Mouse (Mus musculus) layer of hippocampus, adult 18-20 months (tissue): ENCODE measurements around the gene Serpine1. TPM values are rescaled to one million over a fixed set of nuclear protein-coding genes. Genes with fewer than 3 reads are reported as not detected.
A peak's percentile ranks its signal among the peaks of the same experiment; 100 is the strongest.
"Not testable (repeated sequence)": the region's sequence is repeated elsewhere in the genome, so short reads cannot be mapped to it uniquely, and the experiment has no call there.

Experiments
- DNase-seq, 2 experiments: peaks; one replicate each; pipeline ENCODE4 v3.0.0; 2022; ENCODE audit warnings: low spot score in 2 of 2
- long read RNA-seq: library from polyadenylated mRNA; stranded (forward); transcript quantifications from one replicate; pipeline ENCODE4 v2.0.0, GENCODE M21; 2021
- total RNA-seq, 2 experiments: library from RNA; stranded (reverse); gene quantifications; 2 replicates each; pipeline ENCODE4 v1.2.3; 2021

Serpine1 gene
- total RNA-seq, result under 1 TPM; 0.40 to 0.94 TPM
- long read RNA-seq, result 0 reads

DNA sequence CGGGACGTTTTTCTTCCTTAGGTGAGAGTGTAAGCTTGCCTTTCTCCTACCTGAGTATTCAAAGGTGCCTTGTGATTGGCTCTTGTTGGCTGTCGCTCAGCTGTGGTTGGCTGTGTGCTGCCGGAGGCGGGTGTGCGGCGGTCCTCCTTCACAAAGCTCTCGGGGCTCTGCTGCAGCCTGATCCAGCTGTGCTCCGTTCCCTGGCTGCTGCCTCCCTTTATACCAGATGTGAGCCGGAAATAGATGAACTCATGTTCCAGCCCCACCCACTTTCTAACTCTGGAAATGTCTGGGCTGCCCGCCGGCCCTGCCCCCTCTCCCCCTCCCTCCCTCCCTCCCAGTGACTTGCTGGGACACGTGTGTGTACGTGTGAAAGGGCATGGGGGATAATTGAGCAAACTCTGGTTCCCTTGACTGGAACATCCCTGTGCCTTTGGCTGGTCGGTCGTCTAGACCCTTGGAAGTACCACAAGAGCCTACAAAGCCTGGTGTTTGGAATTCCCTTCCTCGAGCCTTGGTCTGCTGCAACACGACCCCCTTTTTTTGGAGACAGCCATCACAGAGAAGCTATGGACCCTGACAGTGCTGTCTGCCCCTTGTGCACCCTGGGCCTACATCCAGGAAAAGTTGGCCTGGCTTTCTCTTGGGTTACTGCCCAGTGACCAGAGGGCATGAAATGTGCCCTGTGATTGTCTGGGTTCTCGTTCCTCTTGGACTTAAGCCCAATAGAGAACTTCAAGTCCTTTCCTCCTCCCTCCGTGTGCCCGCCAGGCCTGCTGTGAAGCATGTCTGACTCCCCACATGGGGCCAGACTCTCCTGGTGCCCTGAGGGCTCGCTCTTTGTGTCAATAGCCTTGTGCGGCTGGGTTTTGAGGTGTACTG, at the start of gene Serpine1:
TSS of gene Serpine1 (minus strand) at position 190 of the 882 bp plus-strand sequence.
- no peak for DNase-seq

DNA sequence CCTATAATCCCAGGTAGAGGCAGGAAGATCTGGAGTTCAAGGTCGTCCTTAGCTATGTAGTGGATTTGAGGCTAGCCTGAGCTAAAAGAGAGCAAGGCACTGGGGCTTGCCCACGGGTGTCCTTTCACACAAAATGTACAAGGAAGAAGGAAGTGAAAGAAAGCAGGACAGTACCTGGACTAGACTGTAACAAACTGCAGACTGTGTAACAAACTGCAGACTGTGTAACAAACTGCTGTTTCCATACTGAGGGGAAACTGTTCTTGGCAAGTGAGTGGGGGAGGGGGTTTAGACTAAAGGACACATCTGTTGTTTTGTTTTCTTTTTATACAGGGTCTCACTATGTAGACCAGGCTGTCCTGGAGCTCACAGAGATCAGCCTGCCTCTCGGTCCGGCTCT, 49.2 kb upstream of the Serpine1 start:
- DNase-seq, result no peak

DNA sequence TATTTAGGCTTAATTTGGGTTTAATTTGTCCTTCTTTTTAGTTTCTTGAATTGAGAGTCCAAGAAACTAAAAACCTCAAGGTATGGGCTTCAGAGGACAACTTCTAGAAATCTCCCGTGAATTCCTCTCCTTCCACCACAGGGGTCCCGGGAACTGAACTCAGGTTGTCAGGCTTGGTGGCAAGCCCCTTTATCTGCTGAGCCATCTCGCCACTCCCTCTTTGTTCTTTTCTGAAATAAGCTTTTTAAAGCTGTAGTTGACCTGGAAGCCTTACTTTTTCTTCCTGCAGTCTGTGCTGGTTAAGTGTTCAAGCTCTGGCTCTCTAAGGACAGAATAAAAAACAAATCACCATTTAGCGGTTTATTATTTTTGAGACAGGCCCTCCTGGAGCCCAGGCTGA, 46.8 kb upstream of the Serpine1 start:
- DNase-seq, result no peak

DNA sequence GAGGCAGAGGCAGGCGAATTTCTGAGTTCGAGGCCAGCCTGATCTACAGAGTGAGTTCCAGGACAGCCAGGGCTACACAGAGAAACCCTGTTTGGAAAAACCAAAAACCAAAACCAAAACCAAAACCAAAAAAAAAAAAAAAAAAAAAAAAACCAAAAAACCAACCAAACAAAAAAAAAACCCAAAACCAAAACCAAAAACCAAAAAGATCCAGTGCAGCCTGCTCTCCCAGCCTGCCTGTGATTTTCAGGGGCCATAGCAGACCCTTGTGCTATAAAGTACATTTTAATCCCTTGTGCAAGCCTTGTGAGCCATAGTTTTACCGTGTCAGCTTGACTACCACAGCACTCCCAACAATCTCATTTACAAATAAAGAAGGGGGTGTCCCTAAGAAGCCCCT, 45.9 kb upstream of the Serpine1 start:
- DNase-seq, result not testable (repeated sequence)

DNA sequence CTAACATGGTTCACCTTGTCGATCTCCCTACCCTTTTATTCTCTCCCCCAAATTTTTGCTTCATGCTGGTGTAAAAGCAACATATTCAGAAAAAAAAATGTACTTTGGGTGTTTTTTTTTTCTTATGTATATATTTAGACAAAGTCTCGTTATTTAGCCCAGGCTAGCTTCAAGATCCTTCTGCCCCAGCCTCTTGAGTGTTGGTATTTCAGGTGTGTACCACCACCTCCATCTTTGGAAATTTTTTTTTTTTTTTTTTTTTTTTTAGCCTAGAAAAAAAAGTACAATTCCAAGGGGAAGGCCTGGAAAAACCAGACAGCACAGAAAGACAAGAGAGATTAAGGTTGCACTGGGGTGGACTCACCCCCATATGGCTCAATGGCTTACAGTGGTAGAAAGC, 44.9 kb upstream of the Serpine1 start:
- no peak for DNase-seq

DNA sequence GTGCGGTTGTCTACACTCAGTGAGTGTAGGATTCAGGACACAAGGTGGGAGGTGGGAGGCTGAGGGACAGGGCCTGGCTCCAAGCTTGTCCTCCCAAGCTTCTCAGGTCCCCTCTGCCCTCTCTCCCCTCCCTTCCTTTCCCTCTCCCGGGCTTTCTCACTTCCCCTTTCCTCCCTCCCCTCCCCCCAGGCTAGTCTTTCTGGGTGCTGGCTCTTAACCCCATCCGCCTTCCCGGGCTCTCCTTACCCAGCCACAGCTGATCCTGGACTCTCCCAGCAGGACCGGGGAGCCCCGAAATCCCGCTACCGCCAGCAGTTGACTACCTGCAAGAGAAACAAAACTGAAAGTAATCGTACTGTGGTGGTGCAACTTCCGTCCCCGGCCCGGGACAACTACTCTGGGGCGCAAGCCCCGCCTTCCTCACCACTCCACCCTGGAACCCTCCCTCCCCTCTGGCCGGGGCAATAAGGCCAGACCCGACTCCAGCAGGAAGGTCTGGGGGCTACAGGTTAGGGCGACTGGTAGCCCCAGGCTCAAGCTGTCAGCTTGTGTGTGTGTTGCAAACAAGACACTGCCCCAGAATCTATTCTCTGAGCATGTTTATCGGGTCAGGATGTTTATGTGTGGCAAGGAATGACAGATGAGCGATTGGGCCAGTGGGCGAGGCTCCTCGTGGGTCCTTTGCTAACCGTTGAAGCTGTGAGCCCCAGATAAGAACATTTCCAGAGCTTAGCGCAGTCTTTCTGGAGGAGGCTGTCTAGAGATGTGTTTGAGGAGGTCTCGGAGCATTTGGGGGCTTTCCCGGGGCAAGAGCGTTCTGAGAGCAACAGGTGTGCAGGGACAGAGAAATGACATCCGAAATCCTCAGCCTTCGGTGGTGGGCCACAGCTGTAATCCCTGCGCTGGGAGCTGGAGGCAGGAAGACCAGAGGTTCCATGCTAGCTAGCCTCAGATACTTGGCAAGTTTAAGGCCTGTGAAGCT, 44.1 kb upstream of the Serpine1 start, which contains the start of gene Trim56:
TSS of gene Trim56 (minus strand) at position 344 of the 982 bp plus-strand sequence.
- DNase-seq, result peak in 1 of 2 experiments; percentile 33

DNA sequence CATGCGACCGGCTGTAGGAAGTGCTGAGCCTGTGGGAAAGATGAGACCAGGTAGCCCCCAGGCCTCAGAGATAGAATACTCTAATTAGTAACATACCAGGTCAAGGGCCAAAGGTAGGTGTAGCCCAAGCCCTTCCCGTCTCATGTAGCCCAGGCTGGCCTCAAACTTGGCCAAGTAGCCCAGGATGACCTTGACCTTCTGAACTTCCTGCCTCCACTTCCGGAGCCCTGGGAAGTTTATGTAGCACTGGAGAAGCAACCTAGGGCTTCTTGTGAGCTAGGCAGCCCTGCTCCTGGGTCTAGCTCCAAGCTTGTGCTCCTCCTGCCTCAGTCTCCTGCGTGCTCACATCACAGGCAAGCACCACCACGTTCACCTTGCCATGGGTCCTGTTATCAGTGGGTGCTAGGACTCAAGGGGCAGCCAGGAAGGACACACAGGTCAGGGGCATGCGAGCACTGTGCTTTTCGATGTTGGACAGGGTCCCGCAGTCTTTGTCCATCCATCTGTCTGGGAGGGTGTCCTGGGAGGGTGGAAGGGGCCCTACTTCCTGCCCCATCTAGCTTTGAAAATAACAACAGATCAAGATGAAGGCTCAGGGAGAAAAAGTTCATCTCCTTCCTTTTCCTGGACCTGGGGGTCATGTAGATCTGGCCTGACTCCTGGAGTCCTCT, 43.0 kb upstream of the Serpine1 start:
- DNase-seq, result no peak

DNA sequence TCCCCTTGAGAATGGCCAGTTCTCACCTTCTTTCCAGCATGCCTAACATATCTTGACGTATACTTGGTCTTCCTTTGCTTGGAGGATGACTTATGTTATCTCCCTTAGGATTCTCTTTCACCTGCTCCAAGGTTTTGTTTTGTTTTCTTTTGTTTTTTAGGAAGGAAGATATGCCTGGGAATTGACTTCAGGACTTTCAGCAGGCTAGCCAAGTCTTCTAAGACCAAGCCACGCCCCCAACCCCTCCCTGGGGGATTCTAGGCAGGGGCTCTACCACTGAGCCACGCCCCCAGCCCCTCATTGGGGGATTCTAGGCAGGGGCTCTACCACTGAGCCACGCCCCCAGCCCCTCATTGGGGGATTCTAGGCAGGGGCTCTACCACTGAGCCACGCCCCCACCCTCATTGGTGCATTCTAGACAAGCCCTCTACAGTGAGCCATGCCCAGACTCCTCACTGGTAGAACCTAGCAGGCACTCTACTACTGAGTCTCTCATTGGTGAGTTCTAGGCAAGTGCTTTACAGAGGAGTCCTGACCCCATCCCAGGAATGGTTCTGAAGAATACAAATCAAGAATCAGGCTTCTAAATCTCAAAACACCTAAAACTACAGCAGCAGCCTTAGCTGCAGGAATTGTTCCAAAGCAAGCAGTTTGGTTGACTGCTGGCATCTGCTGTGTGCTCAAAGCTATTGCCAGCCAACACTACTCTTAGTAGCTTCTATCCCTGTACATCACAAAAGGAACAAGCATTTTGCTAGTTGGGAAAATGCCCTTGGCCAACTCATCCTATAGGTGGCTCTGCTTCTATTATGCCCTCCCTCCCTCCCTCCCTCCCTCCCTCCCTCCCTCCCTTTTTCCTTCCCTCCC, 39.7 kb upstream of the Serpine1 start:
- DNase-seq, result peak in 1 of 2 experiments; percentile 53

DNA sequence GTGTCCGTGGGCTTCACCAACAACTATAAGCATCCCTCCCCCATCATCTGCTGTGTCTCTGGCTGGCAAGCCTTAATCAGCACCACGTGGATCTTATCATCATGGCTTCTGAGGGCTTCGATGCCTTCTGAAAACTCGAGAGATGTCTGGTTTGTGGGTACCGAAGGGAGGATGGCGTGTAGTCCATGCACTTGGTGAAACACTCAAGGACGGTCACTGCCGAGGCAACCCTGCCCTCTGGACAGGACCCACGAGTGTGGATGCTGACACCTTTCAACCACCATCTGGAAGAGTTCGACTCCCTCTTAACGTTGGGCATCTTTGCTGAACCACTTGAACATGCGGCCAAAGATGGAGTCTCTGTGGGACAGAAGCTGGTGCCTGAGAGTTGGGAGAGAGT, 38.8 kb upstream of the Serpine1 start:
- no peak for DNase-seq

DNA sequence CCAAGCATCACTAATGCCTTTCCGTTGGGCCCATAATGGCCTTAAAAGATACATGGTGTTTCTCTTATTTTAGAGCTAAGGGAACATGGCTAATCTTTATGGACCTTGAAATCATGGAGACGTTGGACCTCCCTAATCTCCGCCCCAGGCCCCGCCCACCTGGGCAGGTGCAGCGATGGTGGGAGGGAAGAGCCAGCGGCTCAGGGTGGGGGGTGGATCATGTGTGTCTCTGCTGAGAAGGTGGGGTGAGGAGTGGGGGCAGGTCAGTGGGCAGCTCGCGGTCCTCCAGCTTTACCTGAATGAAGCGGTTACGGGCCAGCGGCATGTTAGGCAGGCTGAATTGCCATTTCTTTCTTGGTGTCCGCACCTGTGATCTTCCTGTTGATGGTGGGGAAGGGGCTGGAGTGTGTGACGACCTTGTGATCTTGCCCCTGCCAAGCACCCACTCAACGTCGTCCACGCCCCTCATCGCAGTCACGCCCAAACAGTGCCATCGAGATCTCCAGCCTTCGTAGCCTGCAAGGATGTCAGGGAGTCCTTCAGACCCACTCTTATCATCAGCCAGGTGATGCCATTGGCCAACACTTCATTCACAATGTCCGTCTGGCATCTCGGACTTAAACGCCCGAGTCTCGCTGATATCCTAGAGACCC, 38.0 kb upstream of the Serpine1 start:
- no peak for DNase-seq

DNA sequence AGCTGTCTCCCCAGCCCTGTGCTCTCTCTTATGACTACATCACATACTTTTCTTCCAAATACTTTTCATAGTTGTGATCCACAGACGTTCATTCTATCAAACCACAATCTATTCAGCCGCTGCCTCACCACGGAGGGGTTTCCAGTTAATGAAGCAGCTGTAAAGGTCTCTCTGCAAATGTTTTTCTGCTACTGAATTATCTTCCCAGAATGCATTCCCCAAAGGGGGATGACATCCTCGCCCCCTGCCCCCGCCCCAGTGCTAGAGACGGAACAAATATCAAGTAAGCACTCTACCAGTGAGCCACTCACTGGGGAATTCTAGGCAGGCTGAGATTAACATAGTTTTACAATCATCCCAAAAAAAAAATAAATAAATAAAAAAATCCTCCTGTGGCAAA, 36.0 kb upstream of the Serpine1 start:
- DNase-seq, result no peak

DNA sequence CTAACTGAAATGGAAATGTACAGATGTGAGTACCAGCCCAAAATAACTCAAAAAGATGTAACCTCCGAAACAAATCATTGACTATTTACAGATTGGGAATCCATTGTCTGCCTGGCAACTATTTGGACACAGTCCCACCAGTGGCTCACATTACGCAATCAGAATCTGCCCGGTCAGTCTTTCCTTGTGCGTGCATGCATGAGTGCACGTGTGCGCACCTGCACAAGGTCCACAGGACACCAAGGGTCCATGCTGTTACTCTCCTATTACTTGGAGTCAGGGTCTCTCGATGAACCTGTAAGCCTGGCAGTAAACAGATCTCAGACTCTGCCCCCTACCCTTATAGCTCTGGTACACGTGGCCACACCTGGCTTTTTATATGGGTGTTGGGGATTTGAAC, 35.6 kb upstream of the Serpine1 start:
- DNase-seq, result no peak

DNA sequence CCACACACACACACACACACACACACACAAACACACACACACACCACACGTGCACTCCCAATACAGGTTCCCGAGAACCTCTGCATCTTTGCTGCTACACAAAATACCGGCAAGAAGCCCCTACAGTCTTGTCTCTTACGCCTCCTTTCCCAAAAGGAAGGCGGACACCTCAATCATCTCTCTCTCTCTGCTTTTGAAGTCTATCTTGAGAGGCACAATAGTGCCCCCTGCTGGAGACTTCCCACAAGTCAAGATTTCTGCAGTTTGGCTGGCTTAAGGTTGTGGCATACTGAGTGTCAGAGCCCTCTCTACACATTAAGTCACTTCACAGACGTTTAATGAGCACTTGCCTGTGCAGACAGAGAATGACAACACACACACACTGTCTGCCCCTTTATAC, 35.0 kb upstream of the Serpine1 start:
- DNase-seq, result peak; percentile 70 to 92

DNA sequence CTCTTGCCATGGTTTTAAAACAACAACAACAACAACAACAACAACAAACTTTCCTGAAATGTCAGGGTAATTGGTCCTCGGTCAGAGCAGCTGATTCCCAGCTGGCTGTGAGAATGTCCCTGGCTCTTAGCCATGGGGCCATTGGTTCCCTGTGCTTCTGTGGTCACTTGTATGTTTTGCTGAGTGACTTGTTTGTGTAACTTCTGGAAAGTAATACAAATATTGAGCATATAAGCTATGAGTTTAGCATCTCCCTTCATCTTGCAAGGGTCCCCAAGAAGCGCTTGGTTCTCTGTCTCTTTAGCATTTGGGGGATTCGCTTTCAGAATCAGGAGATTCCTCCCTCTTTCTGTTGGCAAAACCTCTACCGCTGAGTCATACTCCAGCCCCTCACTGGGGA, 34.4 kb upstream of the Serpine1 start:
- DNase-seq, result no peak

DNA sequence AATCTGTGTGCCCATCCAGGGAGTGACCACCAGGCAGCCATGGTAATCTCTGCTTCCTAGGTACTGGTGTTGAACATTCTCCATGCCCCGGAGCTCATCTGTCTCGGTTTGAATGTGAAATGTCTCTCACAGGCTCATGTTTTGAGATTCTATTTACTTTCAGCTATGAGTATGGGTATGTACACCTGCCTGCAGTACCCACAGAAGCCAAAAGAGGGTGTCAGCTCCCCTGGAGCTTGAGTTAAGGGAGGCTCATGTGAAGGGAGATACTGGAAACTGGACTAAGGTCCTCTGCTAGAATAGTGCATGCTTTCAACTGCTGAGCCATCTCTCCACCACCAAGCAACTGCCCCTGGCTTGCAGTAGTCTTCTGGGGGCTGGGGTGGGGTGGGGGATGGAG, 31.9 kb upstream of the Serpine1 start:
- DNase-seq, result no peak

DNA sequence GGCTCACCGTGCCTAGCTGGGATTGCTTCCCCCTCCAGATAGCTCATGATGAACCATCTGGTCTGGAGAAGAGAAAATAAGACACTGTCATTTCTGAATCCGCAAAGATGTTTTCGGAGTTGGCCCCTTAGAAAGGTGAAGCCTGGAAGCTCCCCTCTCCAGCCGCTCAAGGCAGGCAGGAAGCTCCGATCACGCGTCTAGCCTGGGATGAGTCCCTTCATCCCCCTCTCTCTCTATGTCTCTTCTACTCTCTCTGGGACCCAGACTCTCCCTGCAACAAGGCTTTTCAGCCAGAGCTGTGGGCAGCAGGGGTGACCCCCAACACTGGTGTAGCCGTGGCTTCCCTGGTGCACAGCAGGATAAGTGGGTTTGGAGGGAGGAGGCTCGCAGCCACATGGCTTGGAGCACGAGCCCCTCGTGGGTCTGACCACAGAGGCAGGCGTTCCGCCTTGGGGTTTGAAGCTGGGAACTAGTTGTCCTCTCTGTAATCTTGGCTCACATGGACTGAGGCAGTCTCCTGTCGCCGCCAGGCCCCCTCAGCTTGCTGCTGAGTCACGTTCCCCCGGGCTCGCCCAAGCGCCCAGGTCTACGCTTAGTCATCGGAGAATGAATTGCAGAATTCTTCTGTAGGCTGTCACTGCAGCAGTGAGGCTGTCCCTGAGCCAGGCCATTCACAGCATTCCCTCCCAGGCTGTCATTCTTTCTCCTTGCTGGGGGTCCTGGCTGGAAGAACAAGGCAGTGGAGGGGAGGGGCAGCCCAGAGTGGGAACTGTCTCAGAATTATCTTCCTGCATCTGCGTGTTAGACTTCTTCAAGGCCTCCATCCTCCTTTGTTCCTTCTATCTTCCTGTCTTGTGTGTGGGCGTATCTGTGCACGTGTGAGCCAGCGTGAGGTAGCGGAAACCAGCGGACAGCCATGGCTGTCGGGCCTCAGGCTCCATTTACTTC, 30.8 kb upstream of the Serpine1 start:
- DNase-seq, result peak; percentile 69 to 73

DNA sequence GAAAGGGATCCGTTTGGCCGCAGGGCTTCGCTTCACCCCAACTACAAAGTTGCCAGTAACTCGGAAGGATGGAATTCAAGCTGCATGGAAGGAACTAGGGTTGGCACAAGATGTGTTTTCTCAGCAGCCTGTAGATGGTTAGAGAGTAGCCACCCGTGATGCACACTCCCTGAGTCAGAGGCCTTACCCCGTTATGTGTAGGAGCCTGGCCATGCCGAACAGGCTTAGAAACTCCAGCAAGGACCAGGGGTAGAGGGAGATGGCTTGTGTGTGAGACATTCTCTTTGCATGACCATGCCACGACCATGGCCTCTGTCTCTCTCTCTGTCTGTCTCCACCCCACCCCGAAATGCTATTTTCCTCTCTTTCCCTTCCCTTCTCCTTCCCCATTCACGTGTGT, 30.0 kb upstream of the Serpine1 start:
- no peak for DNase-seq

DNA sequence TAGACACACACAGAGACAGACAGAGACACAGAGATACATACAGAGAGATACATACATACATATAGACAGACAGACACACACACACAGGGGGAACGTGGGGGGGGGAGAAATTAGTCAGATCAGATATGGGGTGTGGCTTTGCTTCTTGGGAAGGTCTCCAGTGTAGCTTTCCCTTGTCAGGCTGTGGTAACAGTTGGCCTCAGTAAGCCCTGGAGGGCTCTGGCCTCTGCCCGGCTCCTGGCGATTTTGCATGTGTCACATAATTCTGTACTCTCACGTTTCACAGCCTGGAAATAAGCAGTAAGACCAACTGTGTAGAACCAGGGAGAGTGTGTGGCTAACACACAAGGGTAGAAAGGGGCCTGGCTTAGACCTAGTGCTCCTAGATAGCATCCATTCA, 28.6 kb upstream of the Serpine1 start:
- DNase-seq, result no peak

DNA sequence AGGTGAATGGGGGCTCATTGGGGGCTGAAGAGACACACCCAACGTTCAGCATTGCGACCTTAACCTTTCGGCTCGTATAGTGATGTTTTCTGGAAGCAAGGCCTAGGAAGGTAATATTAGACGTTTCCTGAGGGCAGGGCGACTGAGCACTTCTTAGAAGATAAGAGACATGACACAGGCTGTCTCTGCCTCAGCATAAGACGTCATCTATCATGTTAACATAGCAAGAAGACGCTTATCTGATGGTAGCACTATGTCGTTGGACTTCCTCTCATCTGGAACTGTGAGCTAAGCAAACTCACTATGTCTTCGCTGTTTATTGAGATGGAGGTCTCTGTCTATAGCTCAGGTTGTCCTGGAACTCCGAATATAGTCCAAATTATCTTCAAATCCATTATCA, 26.4 kb upstream of the Serpine1 start:
- DNase-seq, result no peak
